Mouse (Mus musculus) common myeloid progenitor, adult 5-6 weeks (primary cell): Measurements from ENCODE around the gene Rab5c. TPM values are rescaled to one million over a fixed set of nuclear protein-coding genes. Genes with fewer than 3 reads are reported as not detected.

Source experiments
- ATAC-seq: replicated peaks from 2 replicates; pipeline ENCODE4 v1.8.0; 2016; ENCODE audit warnings: low read depth, mild to moderate bottlenecking, moderate TSS enrichment, inconsistent platforms; ENCODE audit not compliant: poor library complexity, severe bottlenecking
- total RNA-seq: library from RNA; stranded (forward); fragments of 200-1000, 187-1606 nt; gene quantifications from 2 replicates; pipeline ENCODE4 v1.2.3, GENCODE M21; 2017

The Rab5c gene
- 75.8 and 87.2 TPM in 2 replicates for total RNA-seq

DNA sequence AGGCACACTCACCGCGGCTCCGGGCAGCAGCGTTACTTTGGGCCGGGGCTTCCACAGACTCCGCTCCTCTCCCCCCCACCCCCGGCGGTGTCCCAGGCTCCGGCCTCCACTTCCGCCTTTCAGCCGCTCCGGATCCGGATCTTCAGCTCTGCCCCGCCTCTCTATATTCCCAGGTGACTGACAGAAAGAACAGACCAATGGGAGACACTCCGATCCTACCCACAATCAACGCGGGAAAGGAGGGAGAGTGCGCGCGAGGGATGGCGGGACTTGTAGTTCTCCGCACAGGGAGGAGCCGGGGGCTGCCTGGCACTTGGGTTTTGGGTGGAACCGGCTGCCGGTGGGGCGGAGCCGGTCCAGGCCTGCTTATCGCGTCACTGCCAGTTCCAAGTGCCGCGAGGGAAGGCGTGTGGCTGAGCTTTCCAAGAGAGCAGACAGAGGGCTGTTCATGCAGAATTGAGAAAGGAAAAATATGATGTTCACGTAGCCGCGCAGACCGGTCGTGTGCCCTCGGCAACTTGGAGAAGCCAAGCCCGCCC, at the start of gene Rab5c:
Gene Rab5c, minus strand, starts transcription at position 150 of the 539 bp plus-strand sequence.
- peak; percentile 95 for ATAC-seq

DNA sequence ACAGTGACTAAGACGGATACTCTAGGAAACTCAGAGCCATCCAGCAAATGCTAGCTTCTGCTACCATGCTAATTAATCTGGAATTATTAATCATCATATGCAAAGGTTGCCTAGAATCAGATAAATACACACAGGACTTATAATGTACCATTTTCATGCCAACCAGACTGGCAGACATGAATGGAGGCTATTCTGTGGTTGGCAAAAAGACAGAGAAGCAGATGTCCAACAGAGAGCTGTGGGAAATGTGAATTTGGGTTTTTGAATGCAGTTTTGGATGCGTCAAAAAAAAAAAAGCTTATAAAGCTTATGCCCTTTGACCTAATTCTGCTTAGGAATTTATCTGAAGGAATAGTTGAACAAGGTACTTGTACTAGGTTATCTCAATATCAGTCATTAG, 47.8 kb upstream of the Rab5c start:
- ATAC-seq: no peak

GRCm38 (mm10) chr11:100784286-100784685, 46.3 kb upstream of the Rab5c start:
- no peak for ATAC-seq

DNA sequence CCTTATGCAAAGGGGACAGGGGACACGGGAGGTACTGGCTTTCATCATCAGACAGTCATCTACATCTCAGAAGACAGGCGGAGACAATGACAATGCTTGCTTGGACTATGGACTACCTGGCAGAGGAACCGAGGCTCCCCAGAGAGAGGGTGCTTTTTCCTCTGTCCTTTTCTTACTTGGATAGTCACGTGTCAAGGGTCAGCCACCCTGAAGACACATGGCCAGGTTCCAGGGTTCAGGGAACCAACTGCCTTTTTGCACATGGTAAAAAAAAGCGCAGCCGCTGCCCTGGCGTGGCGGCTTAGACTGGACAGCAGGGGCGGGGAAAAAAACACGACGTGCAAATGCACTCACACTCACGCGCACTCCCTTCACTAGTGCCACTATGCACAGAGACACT, 44.6 kb upstream of the Rab5c start:
- ATAC-seq: no peak

DNA sequence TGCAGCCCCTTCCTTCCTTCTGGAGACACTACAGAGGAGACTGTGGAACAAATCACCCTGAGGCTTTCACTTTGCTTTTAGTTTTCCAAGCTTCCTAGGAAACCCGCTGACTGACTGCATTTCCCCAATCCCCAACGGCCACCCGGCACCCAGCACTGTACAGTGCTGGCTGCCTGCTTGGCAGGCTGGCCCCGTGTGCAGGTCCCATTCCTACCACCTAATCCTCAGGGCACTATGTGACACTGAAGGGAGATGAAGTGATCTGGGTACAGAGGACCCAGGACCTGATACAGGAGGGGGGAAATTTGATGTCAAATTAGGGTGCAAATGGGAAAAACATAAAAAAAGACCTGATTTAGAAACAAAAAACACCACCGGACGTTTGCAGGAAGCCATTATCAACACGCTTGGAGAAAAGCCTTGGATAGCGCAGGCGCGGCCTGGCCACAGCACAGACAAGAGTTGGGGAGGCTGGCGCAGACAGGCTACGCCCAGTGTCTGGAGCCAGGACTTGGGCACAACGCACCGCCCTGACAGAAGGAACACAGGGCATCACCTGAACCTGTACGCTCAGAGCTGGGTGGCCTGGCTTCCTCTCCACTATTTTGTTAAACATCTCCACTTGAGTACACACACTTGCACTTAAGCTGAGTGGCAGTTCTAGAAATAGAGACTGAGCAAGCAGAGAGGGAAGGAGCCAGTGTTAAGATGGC, 43.9 kb upstream of the Rab5c start:
- ATAC-seq: no peak

DNA sequence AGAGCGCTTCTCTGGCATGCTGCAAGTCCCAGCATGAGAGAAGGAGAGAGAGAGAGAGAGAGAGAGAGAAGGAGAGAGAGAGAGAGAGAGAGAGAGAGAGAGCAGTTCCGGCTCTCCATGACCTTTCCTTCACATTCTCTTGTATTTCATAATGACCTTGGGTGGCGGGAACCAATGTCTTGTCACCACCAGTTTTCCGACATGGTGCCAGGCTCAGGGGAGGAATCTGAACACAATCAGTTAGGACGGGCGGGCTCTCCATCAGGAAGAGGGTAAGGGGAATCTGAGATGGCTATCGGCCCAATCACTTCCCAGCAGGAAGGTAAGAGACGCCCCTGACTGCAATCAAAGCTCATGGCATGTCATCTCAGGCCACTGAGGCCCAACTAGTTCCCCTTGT, 42.2 kb upstream of the Rab5c start:
- ATAC-seq: no peak

- ATAC-seq: no peak
Measured at GRCm38 (mm10) chr11:100778069-100778468, 40.1 kb upstream of the Rab5c start.

- no peak for ATAC-seq
Measured at GRCm38 (mm10) chr11:100775921-100776320, 37.9 kb upstream of the Rab5c start.

DNA sequence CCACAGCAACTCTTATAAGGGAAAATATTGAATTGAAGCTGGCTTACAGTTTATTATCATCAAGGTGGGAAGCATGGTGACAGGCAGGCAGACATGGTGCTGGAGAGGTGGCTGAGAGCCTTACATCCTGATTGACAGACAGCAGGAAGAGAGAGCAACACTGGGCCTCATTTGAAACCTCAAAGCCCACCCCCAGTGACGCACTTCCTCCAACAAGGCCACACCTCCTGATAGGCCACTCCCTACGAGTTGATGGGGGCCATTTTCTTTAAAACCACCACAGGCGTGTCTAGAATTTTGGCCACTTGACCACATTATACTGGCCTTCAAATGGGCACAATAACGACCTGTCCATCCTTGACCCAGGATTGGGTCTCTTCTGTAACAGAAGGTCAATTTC, 36.2 kb upstream of the Rab5c start:
- ATAC-seq: no peak

GRCm38 (mm10) chr11:100770646-100771408, 32.8 kb upstream of the Rab5c start, which contains the start of gene Ghdc:
Gene Ghdc (minus strand): TSS chr11:100770957.
- ATAC-seq: peak; percentile 87

DNA sequence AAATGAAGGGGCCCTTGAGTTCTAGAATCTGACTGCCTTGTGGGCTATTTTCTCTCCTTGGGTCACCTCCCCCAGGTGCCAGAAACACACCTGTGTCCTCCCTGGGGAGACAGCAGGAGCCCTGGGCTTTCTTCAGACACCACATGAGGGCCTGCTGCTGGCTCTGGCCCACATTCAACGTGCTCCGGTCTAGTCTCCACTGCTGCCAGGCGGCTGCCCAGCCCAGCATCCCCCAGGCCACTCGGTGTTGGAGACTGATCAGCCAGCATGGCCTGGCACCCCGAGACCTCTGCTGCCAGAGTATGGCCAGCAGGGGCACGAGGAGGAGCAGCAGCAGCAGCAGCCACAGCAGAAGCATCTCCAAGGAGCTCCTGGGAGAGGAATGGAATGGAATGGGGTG, 32.0 kb upstream of the Rab5c start:
- no peak for ATAC-seq

GRCm38 (mm10) chr11:100767871-100768270, 29.9 kb upstream of the Rab5c start:
- no peak for ATAC-seq

DNA sequence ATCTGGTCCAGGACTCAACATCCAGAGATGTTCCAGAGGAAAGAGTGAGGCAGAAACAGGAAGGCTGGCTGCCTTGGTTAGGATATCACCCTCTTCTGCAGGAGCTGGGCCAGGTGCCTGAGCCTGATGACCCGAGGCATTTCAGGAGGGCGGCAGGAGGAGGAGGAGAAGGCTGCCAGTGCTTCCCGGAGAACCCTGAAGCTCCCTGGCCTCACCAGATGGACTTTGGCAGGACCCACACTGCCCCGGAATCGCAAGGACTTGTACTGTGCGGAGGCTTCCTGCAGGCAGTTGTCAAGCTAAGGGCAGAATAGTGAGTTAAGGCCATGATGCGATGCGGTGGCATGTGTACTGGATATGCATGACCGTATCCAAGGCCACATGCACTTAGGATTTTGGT, 28.7 kb upstream of the Rab5c start:
- no peak for ATAC-seq

GRCm38 (mm10) chr11:100762831-100763230, 24.8 kb upstream of the Rab5c start, which contains the start of gene Hcrt:
Gene Hcrt (minus strand): TSS chr11:100762931.
- no peak for ATAC-seq

DNA sequence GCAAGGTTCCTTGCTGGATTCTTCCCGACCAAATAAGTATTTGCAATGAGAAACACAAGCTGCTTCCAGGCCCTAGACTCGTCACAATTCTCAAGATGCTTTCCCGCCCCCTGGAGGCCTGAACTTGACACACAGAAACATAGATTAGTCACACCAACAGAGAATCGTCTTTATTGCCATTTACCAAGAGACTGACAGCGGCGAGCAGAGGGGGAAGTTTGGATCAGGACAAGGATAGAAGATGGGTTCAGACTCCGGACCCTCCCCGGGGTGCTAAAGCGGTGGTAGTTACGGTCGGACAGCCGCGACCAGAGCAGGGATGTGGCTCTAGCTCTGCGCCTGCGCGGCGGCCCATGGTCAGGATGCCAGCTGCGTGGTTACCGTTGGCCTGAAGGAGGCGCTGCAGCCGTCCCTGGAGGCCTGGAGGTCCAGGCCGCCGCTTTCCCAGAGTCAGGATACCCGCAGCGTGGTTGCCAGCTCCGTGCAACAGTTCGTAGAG, 23.6 kb upstream of the Rab5c start:
- ATAC-seq: peak; percentile 79

- peak; percentile 48 for ATAC-seq
Measured at GRCm38 (mm10) chr11:100759611-100760233, 21.7 kb upstream of the Rab5c start, which contains the start of gene Kcnh4. Gene Kcnh4 (minus strand): TSS chr11:100759942.

DNA sequence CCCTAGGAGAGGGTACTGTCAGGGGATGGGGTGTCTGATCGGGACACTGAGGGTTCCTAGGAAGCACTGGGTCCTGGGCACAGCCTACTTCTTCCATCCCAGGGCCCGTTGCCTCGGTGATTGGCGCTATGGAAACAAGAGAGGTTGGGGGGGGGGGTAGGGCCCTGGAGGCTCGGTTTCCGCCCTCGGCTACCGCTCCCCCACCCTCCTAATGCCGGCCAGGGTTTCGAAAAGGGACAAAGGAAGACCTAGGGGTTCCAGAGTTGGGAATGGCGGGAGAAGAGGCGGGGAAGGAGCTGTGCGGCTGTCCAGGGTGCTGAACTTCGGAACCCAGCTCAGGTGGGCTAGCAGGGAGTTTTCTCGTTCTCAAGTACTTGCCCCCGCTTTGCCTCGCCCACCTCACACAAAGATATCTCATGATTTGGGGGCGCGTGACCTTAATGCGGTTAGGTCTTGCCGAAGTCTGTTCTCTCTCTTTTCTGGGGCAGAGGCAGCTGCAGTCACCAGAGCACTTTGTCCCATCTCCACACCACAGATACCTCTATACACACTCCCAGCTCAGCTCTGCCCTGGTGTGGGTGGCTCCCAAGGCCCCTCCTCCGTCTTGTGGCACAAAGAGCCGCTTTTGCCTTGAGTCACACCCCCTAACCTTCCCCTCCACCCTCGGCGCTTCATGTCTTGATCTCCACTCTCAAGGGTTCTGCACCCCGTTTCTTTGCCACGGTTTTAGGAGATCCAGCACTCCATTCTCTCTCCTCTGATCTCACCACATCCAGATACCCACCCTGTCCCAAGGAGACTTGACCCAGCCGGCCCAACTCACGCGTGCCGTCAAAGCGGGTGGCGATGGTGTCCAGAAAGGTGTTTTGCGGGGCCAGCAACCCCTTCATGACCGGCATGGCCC, 20.9 kb upstream of the Rab5c start:
- peak; percentile 19 for ATAC-seq

DNA sequence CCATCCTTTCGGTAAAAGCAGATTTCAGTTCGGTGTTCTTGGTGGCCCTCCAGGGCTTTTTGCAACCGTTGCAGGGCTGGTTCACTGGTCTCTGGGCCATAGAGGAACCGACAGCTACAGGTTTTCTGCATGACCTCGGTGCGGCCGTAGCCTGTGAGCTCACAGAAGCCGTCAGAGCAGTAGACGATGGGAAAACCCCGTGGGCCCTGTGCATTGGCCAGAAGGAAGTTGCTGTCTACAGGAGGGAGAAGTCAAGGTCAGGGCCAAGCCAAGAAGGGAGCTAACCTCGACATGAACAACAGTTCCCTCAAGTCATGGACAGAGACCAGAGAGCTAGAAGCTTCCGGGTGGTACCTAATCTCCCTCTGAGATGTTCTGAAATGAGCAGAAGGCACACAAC, 19.6 kb upstream of the Rab5c start:
- ATAC-seq: no peak

- ATAC-seq: no peak
Measured at GRCm38 (mm10) chr11:100756476-100756875, 18.5 kb upstream of the Rab5c start.

- ATAC-seq: no peak
Measured at GRCm38 (mm10) chr11:100754693-100755057, 16.7 kb upstream of the Rab5c start.
